Mouse (Mus musculus) embryo, embryonic 9.5 days (tissue): ENCODE measurements around the gene Nr1d2.
"Not testable (repeated sequence)": the region's sequence is repeated elsewhere in the genome, so short reads cannot be mapped to it uniquely, and the experiment has no call there.

Experiments
- DNase-seq: peaks from one replicate; pipeline ENCODE4 v3.0.0-alpha.2; 2017; ENCODE audit errors: extremely low spot score

Gene Nr1d2

GRCm38 (mm10) chr14:18233076-18233475, 5.9 kb downstream of the Nr1d2 start:
- DNase-seq = no peak

GRCm38 (mm10) chr14:18231866-18232265, 7.1 kb downstream of the Nr1d2 start:
- DNase-seq = not testable (repeated sequence)

GRCm38 (mm10) chr14:18229751-18230150, 9.2 kb downstream of the Nr1d2 start:
- not testable (repeated sequence) for DNase-seq

- not testable (repeated sequence) for DNase-seq
Observed at GRCm38 (mm10) chr14:18226181-18226580, 12.7 kb downstream of the Nr1d2 start.

GRCm38 (mm10) chr14:18225431-18225830, 13.5 kb downstream of the Nr1d2 start:
- DNase-seq = not testable (repeated sequence)

GRCm38 (mm10) chr14:18221977-18222376, 16.9 kb downstream of the Nr1d2 start:
- DNase-seq = no peak

- DNase-seq = no peak
Observed at GRCm38 (mm10) chr14:18217158-18217557, 21.8 kb downstream of the Nr1d2 start.

GRCm38 (mm10) chr14:18216428-18216827, 22.5 kb downstream of the Nr1d2 start:
- no peak for DNase-seq

- peak; percentile 26 for DNase-seq
Observed at GRCm38 (mm10) chr14:18210795-18211194, 28.1 kb downstream of the Nr1d2 start.

- not testable (repeated sequence) for DNase-seq
Observed at GRCm38 (mm10) chr14:18204315-18204714, 34.6 kb downstream of the Nr1d2 start.

GRCm38 (mm10) chr14:18201413-18201812, 37.5 kb downstream of the Nr1d2 start:
- no peak for DNase-seq

- DNase-seq = peak; percentile 33
Observed at GRCm38 (mm10) chr14:18186883-18187417, 52.0 kb downstream of the Nr1d2 start.

GRCm38 (mm10) chr14:18177531-18177930, 61.4 kb downstream of the Nr1d2 start:
- DNase-seq = not testable (repeated sequence)

- DNase-seq = no peak
Observed at GRCm38 (mm10) chr14:18167597-18167996, 71.3 kb downstream of the Nr1d2 start.

GRCm38 (mm10) chr14:18167041-18167440, 71.9 kb downstream of the Nr1d2 start:
- peak; percentile 22 for DNase-seq
